Mouse (Mus musculus) lung, postnatal 36 days (tissue): ENCODE data around the gene Trp53bp2.
A peak's percentile ranks its signal among the peaks of the same experiment; 100 is the strongest.

Experiments used
- DNase-seq: peaks from one replicate; pipeline ENCODE4 v3.0.0; 2022; ENCODE audit warnings: mixed read lengths

Trp53bp2 gene

DNA sequence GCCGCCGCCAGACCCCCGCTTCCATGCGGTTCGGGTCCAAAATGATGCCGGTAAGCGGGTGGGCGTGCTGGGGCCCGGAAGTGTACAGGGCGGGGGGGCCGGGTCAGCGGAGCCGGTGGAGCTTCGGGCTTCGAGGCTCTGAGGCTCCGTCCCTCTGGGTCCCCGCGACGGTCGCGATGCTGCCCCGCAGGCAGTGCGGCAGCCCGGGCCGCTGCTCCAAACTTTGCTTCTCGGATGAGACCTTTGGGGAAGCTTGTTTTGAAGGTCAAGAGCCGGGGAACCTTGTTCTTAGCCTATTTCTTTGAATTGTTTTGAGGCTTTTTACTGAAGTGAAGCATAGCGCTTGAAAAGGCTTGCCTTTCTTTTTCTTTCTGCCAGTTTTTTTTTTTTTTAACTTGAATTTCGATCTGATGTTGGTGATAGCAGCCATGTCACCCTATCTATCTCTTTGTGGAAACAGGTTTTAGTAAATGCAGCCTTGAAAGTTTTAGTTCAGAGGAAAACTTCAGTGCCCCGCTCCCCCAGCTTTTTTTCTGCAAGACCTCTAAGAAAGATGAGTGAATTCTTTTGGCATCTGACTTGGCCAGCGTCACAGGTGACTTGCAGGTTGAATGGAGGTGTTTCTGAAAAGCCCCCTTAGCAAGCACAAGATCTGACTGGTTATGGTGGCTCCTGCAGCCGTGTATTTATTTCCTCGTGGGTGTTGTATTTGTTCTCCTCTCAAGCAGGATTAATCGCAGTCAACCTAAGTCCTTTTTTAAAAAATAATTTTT lies 615 bp downstream of the Trp53bp2 start:
- DNase-seq: peak; percentile 41

DNA sequence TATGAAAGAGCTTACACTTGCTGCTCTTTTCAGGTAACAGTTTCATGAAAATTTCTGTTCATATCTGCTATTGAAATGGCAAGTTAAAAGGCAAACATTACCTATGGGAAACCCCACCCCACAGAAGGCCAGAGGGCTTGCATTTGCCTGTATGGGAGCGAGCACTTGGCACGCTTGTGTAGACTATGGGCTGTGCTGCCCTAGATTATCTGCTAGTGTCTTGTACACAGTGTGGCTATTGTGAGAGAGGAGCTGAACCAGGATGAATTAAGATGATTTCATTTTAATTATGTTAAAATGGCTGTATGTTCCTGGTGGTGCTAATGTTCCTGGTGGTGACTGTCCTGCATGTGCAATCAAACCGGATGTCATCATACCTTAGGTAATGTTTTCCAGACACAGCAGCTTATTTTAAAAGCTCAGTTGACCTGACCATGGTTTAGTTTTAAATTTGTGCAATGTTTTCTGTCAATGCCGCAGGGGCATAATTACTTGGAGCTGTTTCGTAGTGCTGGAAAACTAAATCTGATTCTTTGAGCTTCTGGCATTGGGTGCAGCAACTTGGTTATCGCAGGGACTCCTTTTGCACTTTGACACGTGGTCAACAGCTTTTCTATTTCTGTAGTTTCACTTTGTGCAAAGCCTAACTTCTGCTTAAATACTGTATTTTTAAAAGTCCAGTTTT lies 3.8 kb downstream of the Trp53bp2 start:
- no peak for DNase-seq

- DNase-seq: no peak
These were observed 10.5 kb downstream of the Trp53bp2 start for GRCm38 (mm10) chr1:182419481-182419880.

DNA sequence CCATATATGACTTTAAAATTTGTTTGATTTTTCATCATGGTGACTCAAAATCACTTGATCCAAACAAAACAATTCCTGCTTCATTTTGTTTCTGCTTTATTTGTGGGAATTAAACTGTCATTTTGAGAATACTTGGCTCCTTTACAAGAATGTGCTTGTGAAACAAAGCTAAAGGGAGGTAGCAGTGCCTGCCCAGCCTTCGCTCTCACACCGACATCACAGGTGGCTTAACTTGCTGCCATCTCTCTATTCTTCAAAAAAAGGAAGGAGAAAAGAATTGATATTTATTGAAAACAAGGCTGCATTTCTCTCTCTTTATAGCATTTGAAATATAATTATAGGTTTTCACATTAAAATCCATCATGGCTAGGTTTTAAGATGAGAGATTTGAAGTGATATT lies 15.3 kb downstream of the Trp53bp2 start:
- DNase-seq: no peak

GRCm38 (mm10) chr1:182425176-182425575 lies 16.2 kb downstream of the Trp53bp2 start:
- DNase-seq: no peak

DNA sequence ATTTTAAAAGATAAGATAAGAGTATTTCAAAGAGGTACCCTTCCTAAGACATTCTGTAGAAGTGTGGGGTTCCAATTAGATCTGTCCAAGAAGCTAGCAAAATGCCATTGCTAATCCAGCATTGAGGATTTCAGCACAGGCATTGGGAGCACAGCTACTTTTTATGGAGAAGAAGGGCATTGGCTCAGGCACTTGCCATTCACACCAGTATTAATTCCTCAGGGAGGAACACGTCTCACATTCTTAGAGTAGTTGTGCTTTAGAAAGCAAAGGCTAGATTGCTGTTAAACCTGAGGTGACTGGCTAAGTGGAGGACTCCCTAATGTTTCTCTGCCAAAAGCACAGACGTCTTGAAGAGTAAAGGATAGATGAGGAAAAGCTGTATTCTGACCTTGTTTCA lies 17.5 kb downstream of the Trp53bp2 start:
- no peak for DNase-seq

DNA sequence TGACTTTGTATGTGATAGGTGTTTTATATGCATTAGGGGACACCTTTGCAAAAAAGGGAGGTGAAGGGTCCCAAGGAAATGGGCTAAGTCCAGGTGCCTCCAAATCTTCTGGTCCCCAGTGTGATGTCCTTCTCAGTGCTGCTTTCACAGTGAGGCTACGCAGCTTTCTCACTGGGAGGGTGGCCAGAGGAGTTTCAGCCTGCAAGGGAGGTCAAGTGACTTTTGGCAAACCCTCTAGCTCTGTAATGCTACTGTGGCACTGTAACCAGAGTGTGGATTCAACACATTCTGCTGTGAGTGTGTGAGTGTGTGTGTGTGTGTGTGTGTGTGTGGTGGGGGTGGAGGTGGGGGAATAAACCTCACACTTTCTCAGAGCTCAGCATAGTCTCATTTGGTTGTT lies 18.5 kb downstream of the Trp53bp2 start:
- peak; percentile 75 for DNase-seq

DNA sequence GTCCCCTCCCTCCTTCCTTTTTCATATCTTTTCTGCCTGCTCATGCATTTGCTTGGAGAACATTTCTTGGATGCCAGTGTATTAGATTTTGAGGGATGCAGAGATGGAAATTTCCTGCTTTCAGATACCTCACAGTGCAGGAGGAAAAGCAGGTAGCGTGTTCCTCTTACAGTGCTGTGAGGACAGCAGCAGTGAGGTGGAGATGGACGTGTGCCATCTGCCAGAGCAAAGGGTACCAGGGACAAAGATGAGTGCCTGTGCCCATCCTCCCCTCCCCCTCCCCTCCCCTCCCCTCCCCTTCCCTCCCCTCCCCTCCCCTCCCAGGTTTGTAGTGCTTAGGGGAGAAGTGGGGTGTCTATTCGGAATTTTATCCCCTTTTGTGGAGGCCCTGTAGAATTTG lies 20.9 kb downstream of the Trp53bp2 start:
- DNase-seq: no peak

DNA sequence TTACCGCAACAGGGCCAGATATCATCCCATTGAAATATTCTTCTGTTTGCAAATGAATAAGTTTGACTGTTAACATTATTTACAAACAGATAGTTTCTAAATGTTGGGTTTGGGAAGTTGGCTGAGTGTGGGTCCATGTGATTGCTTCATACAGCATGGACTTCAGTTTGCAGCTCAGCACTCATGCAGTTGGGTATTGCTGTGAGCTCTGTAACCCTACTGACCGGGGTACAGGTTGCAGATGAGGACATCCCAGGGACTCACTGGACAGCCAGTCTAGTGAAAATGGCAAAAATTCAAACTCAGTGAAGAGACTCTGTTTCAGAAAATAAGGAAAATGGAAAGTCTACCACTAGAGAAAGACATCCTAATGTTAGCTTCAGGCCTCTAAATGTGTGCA lies 21.7 kb downstream of the Trp53bp2 start:
- DNase-seq: no peak

GRCm38 (mm10) chr1:182432059-182432458 lies 23.1 kb downstream of the Trp53bp2 start:
- DNase-seq: no peak

DNA sequence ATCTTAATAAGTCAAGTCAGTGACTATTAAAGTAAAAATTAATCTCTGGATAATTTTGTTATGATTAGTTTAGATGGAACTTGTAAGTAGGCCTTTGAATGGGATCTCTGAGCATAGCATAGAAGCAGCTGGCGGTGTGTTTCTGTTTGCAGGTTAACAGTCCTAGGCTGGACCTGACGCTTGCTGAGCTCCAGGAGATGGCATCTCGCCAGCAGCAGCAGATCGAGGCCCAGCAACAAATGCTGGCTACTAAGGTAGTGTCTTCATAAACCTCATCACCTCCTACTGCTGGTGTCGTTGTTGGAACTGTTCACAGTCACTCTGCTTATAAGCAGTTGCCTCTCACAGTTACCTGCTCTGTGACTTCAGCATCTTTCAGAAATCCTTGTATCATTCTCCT lies 27.8 kb downstream of the Trp53bp2 start:
- no peak for DNase-seq

- DNase-seq: peak; percentile 88
These were observed 30.7 kb downstream of the Trp53bp2 start for GRCm38 (mm10) chr1:182439546-182440222.

DNA sequence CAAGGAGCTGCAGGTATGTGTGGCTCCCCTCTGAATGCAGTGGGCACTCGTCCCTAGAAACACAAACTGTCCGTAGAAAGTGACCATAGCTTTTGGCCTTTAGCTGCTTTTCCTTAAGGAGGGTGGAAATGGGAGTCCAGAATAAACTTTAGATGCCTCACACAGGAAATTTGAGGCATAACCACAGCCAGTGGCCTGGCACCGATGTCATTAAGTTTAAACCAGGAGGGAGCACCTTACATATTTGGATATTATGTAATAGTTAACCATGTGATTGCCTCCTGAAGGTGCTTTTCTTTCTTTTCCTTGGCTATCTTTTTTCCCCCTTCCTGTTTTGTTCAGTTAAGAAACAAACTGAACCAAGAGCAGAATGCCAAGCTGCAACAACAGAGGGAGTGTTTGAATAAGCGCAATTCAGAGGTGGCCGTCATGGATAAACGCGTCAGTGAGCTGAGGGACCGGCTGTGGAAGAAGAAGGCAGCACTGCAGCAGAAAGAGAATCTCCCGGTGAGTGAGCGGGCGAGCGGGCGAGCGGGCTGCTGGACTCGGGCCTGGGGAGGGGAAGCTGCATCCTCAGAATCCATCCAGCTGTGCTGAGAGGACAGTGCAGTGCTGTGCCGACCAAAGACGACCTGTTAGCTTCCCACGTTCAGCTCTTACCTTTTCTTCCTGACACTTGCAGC lies 33.0 kb downstream of the Trp53bp2 start:
- DNase-seq: peak; percentile 20

DNA sequence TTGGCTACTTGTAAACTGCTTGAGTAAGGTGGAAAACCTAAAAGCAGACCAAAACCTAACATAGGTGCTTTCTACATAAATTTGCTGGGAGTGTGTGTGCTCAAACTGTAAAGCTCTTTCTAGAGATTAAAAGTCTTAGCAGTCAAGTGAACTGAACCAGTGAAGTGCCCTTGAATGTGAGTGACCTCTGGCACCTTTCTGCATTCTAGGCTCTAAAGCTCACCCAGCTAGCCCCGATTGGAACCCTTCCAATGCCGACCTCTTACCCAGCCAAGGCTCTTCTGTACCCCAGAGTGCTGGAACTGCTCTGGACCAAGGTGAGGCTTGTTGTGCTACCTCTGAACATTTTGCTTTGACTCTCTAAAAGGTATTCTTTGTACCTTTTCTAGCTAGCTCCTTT lies 35.1 kb downstream of the Trp53bp2 start:
- DNase-seq: peak; percentile 60

GRCm38 (mm10) chr1:182448276-182449035 lies 39.5 kb downstream of the Trp53bp2 start:
- DNase-seq: no peak

DNA sequence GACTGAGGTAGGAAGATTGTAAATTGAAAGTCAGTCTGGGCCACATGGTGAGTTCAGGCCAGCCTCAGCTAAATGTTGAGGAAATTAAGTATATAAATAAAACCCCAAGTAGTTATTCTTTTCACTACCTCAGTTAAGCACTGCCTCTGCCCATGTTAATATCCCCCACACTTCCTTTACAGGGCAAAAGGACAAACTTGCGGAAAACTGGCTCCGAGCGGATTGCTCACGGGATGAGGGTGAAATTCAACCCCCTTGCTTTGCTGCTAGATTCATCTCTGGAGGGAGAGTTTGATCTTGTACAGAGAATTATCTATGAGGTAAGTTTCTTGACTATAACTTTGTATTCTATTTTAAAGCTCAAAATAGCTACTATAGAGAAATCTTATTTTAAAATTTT lies 43.5 kb downstream of the Trp53bp2 start:
- DNase-seq: no peak

- DNase-seq: no peak
These were observed 46.1 kb downstream of the Trp53bp2 start for GRCm38 (mm10) chr1:182455080-182455479.

GRCm38 (mm10) chr1:182458556-182458955 lies 49.6 kb downstream of the Trp53bp2 start:
- DNase-seq: no peak

- no peak for DNase-seq
These were observed 50.5 kb downstream of the Trp53bp2 start for GRCm38 (mm10) chr1:182459436-182459835.

DNA sequence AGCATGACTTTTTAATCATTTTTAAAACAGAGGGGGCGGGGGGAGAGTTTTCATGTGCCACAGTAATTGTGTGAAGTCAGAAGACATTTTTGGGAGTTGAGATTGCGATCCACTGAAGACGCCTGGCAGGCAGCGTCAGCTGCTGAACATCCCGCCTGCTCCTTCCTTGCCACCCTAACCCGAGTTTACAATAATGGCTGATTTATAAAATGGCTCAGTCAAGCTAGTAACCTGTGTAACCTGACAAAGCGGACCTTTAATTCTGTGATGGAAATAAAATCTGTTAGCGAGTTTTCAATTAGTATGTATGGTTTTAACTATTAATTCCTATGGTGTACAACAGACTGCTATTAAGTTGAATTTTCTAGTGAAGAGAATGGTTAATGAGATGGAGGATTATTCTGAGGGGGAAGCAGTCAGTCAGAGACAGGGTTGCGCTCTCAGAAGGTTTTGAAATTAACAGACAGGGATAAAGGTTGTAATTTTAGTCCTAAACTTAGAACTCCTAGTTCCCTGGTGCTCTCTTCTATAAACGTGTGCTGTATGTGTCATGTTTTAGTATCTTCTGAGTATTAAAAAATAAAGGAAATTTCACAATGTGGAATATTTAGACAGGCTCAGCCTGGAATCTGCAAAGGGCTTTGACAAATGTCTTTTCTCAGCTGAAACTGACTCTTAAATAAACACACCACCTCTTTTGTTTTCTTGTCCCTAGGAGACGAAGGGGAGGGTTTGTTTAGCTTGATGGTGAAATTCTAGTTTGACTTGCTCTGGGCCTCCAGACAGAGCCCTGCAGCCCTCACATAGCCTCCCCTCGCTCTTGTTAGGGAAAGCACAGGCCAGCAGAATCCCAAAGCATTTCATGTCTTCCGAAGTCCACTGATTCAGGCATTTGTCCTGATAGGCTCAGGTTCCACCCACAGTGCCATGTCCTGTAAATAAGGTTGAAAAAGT lies 51.6 kb downstream of the Trp53bp2 start:
- peak; percentile 67 for DNase-seq

DNA sequence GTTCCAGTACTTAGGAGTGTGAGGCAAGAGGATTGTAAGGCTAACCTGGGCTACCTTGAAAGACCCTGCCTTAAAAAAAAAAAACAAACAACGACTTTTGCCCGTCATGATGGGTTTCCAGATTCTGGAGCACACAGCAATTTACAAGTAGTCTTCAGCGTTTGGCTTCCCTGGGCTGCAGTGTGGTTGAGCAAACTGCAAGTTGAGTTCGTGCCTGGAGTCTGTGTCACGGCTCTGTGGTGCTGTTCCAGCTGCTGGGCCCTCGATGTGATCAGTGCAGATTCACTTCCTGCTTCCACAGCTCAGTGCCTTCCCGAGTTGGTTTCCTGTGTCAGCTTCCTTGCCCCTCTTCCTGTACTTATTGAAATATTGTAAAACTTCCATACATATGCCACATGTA lies 52.3 kb downstream of the Trp53bp2 start:
- DNase-seq: peak; percentile 54
